Comparison of ENCODE assay signal across 27 mouse cellular contexts in genomic region chr5:129690528-129690927, GRCm38 (mm10). TPM values are rescaled to one million over a fixed set of nuclear protein-coding genes. Genes with fewer than 3 reads are reported as not detected.
DNase-seq lines count a peak whose midpoint lies in the region; ATAC-seq and TF ChIP-seq lines count a peak whose summit lies in the region.
"Had no signal": no experiment of that assay in that cellular context is flagged by ENCODE, and none has a peak within 500 bp of the region (broad histone marks: within the 10 kb centered on the region; RNA-seq: fewer than 3 reads in every experiment).

No protein-coding gene starts in this region.

- H3K9ac ChIP-seq in heart, embryonic 12.5 days: no peak overlapping the region
- no peak overlapping the region for H3K9ac ChIP-seq in liver, adult 2 months (ENCODE audit: low read depth, low read length)
- no peak overlapping the region for H3K9ac ChIP-seq in liver, embryonic 11.5 days (ENCODE audit: low read depth, low read length)
- H3K9ac ChIP-seq in liver, postnatal 0 days (replicated peaks): no peak overlapping the region
- H3K9ac ChIP-seq in liver, embryonic 12.5 days: no peak overlapping the region

- TF ChIP-seq EP300 in liver, postnatal 0 days (IDR thresholded peaks at IDR 0.05; ENCODE audit: low read depth): no peak

- no peaks in the 10 kb centered on the region for H3K36me3 ChIP-seq in heart, embryonic 12.5 days
- H3K36me3 ChIP-seq in liver, adult 2 months (ENCODE audit: control insufficient read depth, insufficient read depth, low read length): no peaks in the 10 kb centered on the region
- no peaks in the 10 kb centered on the region for H3K36me3 ChIP-seq in liver, embryonic 11.5 days (ENCODE audit: control insufficient read depth, insufficient read depth, low read length)
- H3K36me3 ChIP-seq in liver, postnatal 0 days (replicated peaks; ENCODE audit: insufficient read depth, low read length): no peaks in the 10 kb centered on the region
- H3K36me3 ChIP-seq in liver, embryonic 12.5 days: no peaks in the 10 kb centered on the region
- H3K36me3 ChIP-seq: G1E had no signal

- H3K4me2 ChIP-seq in heart, embryonic 12.5 days: no peak overlapping the region
- no peak overlapping the region for H3K4me2 ChIP-seq in liver, embryonic 11.5 days
- H3K4me2 ChIP-seq in liver, postnatal 0 days (ENCODE audit: low read depth, low read length): no peak overlapping the region
- H3K4me2 ChIP-seq in liver, embryonic 12.5 days: no peak overlapping the region

- 77% methylated on average over 3 of the region's 3 CpGs for WGBS in heart, embryonic 12.5 days
- 39% methylated on average over 3 of the region's 3 CpGs for WGBS in liver, adult 2 months
- WGBS in liver, embryonic 11.5 days: 79% methylated on average over 3 of the region's 3 CpGs
- 57% methylated on average over 3 of the region's 3 CpGs for WGBS in liver, postnatal 0 days (ENCODE audit: insufficient replicate concordance)
- 58% methylated on average over 3 of the region's 3 CpGs for WGBS in liver, embryonic 12.5 days (ENCODE audit: insufficient replicate concordance)

- no peaks in the 10 kb centered on the region for H3K79me2 ChIP-seq in liver, adult 2 months (ENCODE audit: control insufficient read depth, insufficient read depth, low read length)

- no peak overlapping the region for H3K27ac ChIP-seq in heart, embryonic 12.5 days (ENCODE audit: poor library complexity, severe bottlenecking)
- H3K27ac ChIP-seq in liver, adult 2 months (replicated peaks; ENCODE audit: insufficient read depth, low read depth, low read length): no peak overlapping the region
- no peak overlapping the region for H3K27ac ChIP-seq in liver, embryonic 11.5 days (ENCODE audit: low read depth, low read length)
- no peak overlapping the region; the same call in 1 of the 2 replicates for H3K27ac ChIP-seq in liver, postnatal 0 days (ENCODE audit: low read depth)
- H3K27ac ChIP-seq in liver, embryonic 12.5 days: no peak overlapping the region

- TF ChIP-seq CTCF in liver, adult 2 months (IDR thresholded peaks at IDR 0.05; ENCODE audit: low read depth, low read length): no peak
- no peak for TF ChIP-seq CTCF in liver, postnatal 0 days (IDR thresholded peaks at IDR 0.05; ENCODE audit: low read depth)

- ATAC-seq in heart, embryonic 12.5 days (ENCODE audit: insufficient number of reproducible peaks, low FRiP score): no peak
- no peak for ATAC-seq in liver, embryonic 11.5 days (replicated peaks; ENCODE audit: low FRiP score)
- ATAC-seq in liver, postnatal 0 days: peak; percentile 38; the same call in 1 of the 2 replicates
- no peak for ATAC-seq in liver, embryonic 12.5 days
- ATAC-seq: activated CD4-positive, CD25-positive, alpha-beta regulatory T cell, adult 4 months; CD4-positive, CD25-positive, alpha-beta regulatory T cell, adult 4 months; Patski had no signal

- no peak for TF ChIP-seq POLR2A in liver, adult 2 months (IDR thresholded peaks at IDR 0.05; ENCODE audit: extremely low read depth, insufficient read depth, low read length)

- no peak overlapping the region for H3K4me3 ChIP-seq in heart, embryonic 12.5 days
- no peak overlapping the region for H3K4me3 ChIP-seq in liver, adult 2 months (ENCODE audit: insufficient read depth, low read depth, low read length)
- H3K4me3 ChIP-seq in liver, embryonic 11.5 days (ENCODE audit: low read depth, low read length): no peak overlapping the region
- no peak overlapping the region for H3K4me3 ChIP-seq in liver, postnatal 0 days (ENCODE audit: low read depth, low read length)
- no peak overlapping the region for H3K4me3 ChIP-seq in liver, embryonic 12.5 days

- no peaks in the 10 kb centered on the region for H3K27me3 ChIP-seq in heart, embryonic 12.5 days (replicated peaks)
- H3K27me3 ChIP-seq in liver, adult 2 months (ENCODE audit: control insufficient read depth, insufficient read depth, low read length): no peaks in the 10 kb centered on the region
- no peaks in the 10 kb centered on the region for H3K27me3 ChIP-seq in liver, embryonic 11.5 days (replicated peaks; ENCODE audit: control insufficient read depth, insufficient read depth, low read length)
- H3K27me3 ChIP-seq in liver, postnatal 0 days (ENCODE audit: insufficient read depth, low read length): no peaks in the 10 kb centered on the region
- H3K27me3 ChIP-seq in liver, embryonic 12.5 days (replicated peaks): no peaks in the 10 kb centered on the region

- H3K9me3 ChIP-seq in heart, embryonic 12.5 days (replicated peaks): no peaks in the 10 kb centered on the region
- no peaks in the 10 kb centered on the region for H3K9me3 ChIP-seq in liver, embryonic 11.5 days (ENCODE audit: control insufficient read depth, low read length)
- H3K9me3 ChIP-seq in liver, postnatal 0 days (ENCODE audit: low read length): no peaks in the 10 kb centered on the region
- no peaks in the 10 kb centered on the region for H3K9me3 ChIP-seq in liver, embryonic 12.5 days (replicated peaks)
- H3K9me3 ChIP-seq: G1E had no signal

- no peaks in the 10 kb centered on the region for H3K4me1 ChIP-seq in heart, embryonic 12.5 days (replicated peaks)
- peaks cover 2% of the 10 kb centered on the region; the same call in 1 of the 2 replicates for H3K4me1 ChIP-seq in liver, adult 2 months (ENCODE audit: control insufficient read depth, insufficient read depth, low read length)
- H3K4me1 ChIP-seq in liver, embryonic 11.5 days (replicated peaks; ENCODE audit: control insufficient read depth, insufficient read depth, low read length): no peaks in the 10 kb centered on the region
- no peaks in the 10 kb centered on the region; the same call in 1 of the 2 replicates for H3K4me1 ChIP-seq in liver, postnatal 0 days (ENCODE audit: insufficient read depth)
- no peaks in the 10 kb centered on the region for H3K4me1 ChIP-seq in liver, embryonic 12.5 days

- DNase-seq in heart, adult 11 months: peak; percentile 34
- peak; percentile 86 for DNase-seq in liver, adult 2 months (ENCODE audit: extremely low read depth, low read depth, low spot score)
- DNase-seq in liver, embryonic 11.5 days (ENCODE audit: low spot score): no peak
- no peak for DNase-seq in liver, postnatal 0 days
- peak; percentile 3 for DNase-seq in NIH3T3 (ENCODE audit: low read depth)
- DNase-seq in thymus, adult 18-20 months: no peak
- DNase-seq: adrenal gland, adult 2 months; adrenal gland, adult 8-10 months; adrenal gland, postnatal 10 days; adrenal gland, postnatal 14 days; adrenal gland, postnatal 25 days; adrenal gland, postnatal 36 days; B cell, adult 2 months; cerebellum, adult 11 months; cerebellum, adult 11-12 months; cerebellum, adult 18-20 months had no signal

RNA-seq across cellular contexts. Expression of gene Sept14, which starts 17.8 kb away (rescaled TPM):
- not detected in 2 replicates for polyA plus RNA-seq in heart, embryonic 12.5 days (2016; fragmentation: Nextera tagmentation; extraction: Ambion mirVana)
- total RNA-seq in liver, adult 2 months (2014; rRNA removed): not detected in 2 replicates
- polyA plus RNA-seq in liver, adult 2 months (2012; rRNA removed): not detected in 2 replicates
- polyA plus RNA-seq in liver, embryonic 11.5 days (2014; fragmentation: Nextera tagmentation; extraction: Ambion mirVana): not detected in 2 replicates
- polyA plus RNA-seq in liver, postnatal 0 days (2015; fragmentation: Nextera tagmentation; extraction: Ambion mirVana): not detected in 2 replicates
- polyA plus RNA-seq in liver, embryonic 12.5 days (2016; fragmentation: Nextera tagmentation; extraction: Ambion mirVana): not detected in 2 replicates
- total RNA-seq: adrenal gland, adult 8-10 months; adrenal gland, postnatal 10 days; adrenal gland, postnatal 14 days; adrenal gland, postnatal 25 days; adrenal gland, postnatal 36 days; adrenal gland, postnatal 4 days; CH12.LX; G1E; MEL had no signal
- polyA plus RNA-seq: adrenal gland, adult 2 months; brain, embryonic 14.5 days; C2C12; CD4-positive, CD25-positive, alpha-beta regulatory T cell, adult 4 months; G1E had no signal

RNA-seq across cellular contexts. Expression of gene Zfp11, which starts 20.6 kb away (rescaled TPM):
- 3.6 and 4.3 TPM in 2 replicates for polyA plus RNA-seq in heart, embryonic 12.5 days (2016; fragmentation: Nextera tagmentation; extraction: Ambion mirVana)
- total RNA-seq in liver, adult 2 months (2014; rRNA removed): 0.74 TPM in 2 replicates
- polyA plus RNA-seq in liver, adult 2 months (2012; rRNA removed): 0.58 and 0.61 TPM in 2 replicates
- polyA plus RNA-seq in liver, embryonic 11.5 days (2014; fragmentation: Nextera tagmentation; extraction: Ambion mirVana): 3.2 and 3.7 TPM in 2 replicates
- polyA plus RNA-seq in liver, postnatal 0 days (2015; fragmentation: Nextera tagmentation; extraction: Ambion mirVana): 0.47 and 0.54 TPM in 2 replicates
- polyA plus RNA-seq in liver, embryonic 12.5 days (2016; fragmentation: Nextera tagmentation; extraction: Ambion mirVana): 1.2 TPM in 2 replicates
- total RNA-seq: CH12.LX, MEL had no signal

RNA-seq across cellular contexts. Expression of gene Mrps17, which starts 24.8 kb away (rescaled TPM):
- polyA plus RNA-seq in heart, embryonic 12.5 days (2016; fragmentation: Nextera tagmentation; extraction: Ambion mirVana): 142 and 145 TPM in 2 replicates
- total RNA-seq in liver, adult 2 months (2014; rRNA removed): 55.5 and 60.8 TPM in 2 replicates
- polyA plus RNA-seq in liver, adult 2 months (2012; rRNA removed): 78.0 and 94.6 TPM in 2 replicates
- 209 and 221 TPM in 2 replicates for polyA plus RNA-seq in liver, embryonic 11.5 days (2014; fragmentation: Nextera tagmentation; extraction: Ambion mirVana)
- 124 and 130 TPM in 2 replicates for polyA plus RNA-seq in liver, postnatal 0 days (2015; fragmentation: Nextera tagmentation; extraction: Ambion mirVana)
- 139 and 145 TPM in 2 replicates for polyA plus RNA-seq in liver, embryonic 12.5 days (2016; fragmentation: Nextera tagmentation; extraction: Ambion mirVana)

RNA-seq across cellular contexts. Expression of gene Nipsnap2, which starts 34.3 kb away (rescaled TPM):
- polyA plus RNA-seq in heart, embryonic 12.5 days (2016; fragmentation: Nextera tagmentation; extraction: Ambion mirVana): 264 and 276 TPM in 2 replicates
- total RNA-seq in liver, adult 2 months (2014; rRNA removed): 15.0 and 15.2 TPM in 2 replicates
- polyA plus RNA-seq in liver, adult 2 months (2012; rRNA removed): 10.8 and 15.0 TPM in 2 replicates
- 58.7 and 58.9 TPM in 2 replicates for polyA plus RNA-seq in liver, embryonic 11.5 days (2014; fragmentation: Nextera tagmentation; extraction: Ambion mirVana)
- polyA plus RNA-seq in liver, postnatal 0 days (2015; fragmentation: Nextera tagmentation; extraction: Ambion mirVana): 30.5 and 32.2 TPM in 2 replicates
- polyA plus RNA-seq in liver, embryonic 12.5 days (2016; fragmentation: Nextera tagmentation; extraction: Ambion mirVana): 32.8 and 36.9 TPM in 2 replicates

Comparison
In these comparisons a context has a peak if more than half of its experiments do, and no peak if none do; other contexts are left out.
1. DNase-seq: peak in heart, adult 11 months (single experiment), liver, adult 2 months (single experiment) and NIH3T3 (single experiment); none in liver, embryonic 11.5 days (single experiment), liver, postnatal 0 days (single experiment) and thymus, adult 18-20 months (0 of 2).